Mouse (Mus musculus) C2C12 (cell line): ENCODE data around the gene Slc25a33. TPM values are rescaled to one million over a fixed set of nuclear protein-coding genes. Genes with fewer than 3 reads are reported as not detected.

Experiments
- H3K27me3 ChIP-seq: one replicate; pipeline ENCODE4 v1.6.1; 2011; ENCODE audit not compliant: control insufficient read depth, insufficient read depth, insufficient read length
- H3K36me3 ChIP-seq: one replicate; pipeline ENCODE4 v1.6.1; 2011; ENCODE audit not compliant: control insufficient read depth, insufficient read depth
- H3K4me3 ChIP-seq: one replicate; pipeline ENCODE4 v1.5.1; 2011; ENCODE audit warnings: mild to moderate bottlenecking, control low read depth; ENCODE audit not compliant: poor library complexity, insufficient read depth, severe bottlenecking
- H3K79me2 ChIP-seq: one replicate; pipeline ENCODE4 v1.6.1; 2011; ENCODE audit not compliant: control insufficient read depth, insufficient read depth
- H3K79me3 ChIP-seq: one replicate; pipeline ENCODE4 v1.6.1; 2011; ENCODE audit warnings: low read depth, control low read depth
- H3ac ChIP-seq: one replicate; pipeline ENCODE3; 2011; ENCODE audit warnings: low read depth; ENCODE audit not compliant: control insufficient read depth, insufficient read length
- CEBPB ChIP-seq: IDR thresholded peaks from one replicate; pipeline ENCODE4 v1.6.1; 2011; ENCODE audit warnings: low read depth, mild to moderate bottlenecking, control low read depth, moderate library complexity
- CTCF ChIP-seq: IDR thresholded peaks from one replicate; pipeline ENCODE4 v1.5.1; 2011; ENCODE audit not compliant: control insufficient read depth, insufficient read depth, insufficient read length
- FOSL1 ChIP-seq: IDR thresholded peaks from one replicate; pipeline ENCODE4 v1.8.0; 2011; ENCODE audit warnings: mild to moderate bottlenecking, low read length; ENCODE audit not compliant: poor library complexity, insufficient read depth, severe bottlenecking
- MAX ChIP-seq: IDR thresholded peaks from one replicate; pipeline ENCODE4 v1.6.1; 2011; ENCODE audit warnings: mild to moderate bottlenecking, control low read depth
- MYOD1 ChIP-seq: IDR thresholded peaks from one replicate; pipeline ENCODE4 v1.6.1; 2011; ENCODE audit warnings: low read depth; ENCODE audit not compliant: control insufficient read depth, insufficient read length
- MYOG ChIP-seq: IDR thresholded peaks from one replicate; pipeline ENCODE4 v1.6.1; 2011; ENCODE audit not compliant: control insufficient read depth, insufficient read length; ENCODE audit errors: extremely low read depth
- USF1 ChIP-seq: IDR thresholded peaks from one replicate; pipeline ENCODE4 v1.6.1; 2011; ENCODE audit warnings: low read depth, mild to moderate bottlenecking, control low read depth, moderate library complexity
- polyA plus RNA-seq: library from polyadenylated mRNA; unstranded; fragments of >200 nt; fragmentation: generic; extraction: Trizol; gene quantifications from one replicate; pipeline ENCODE4 v1.2.1, GENCODE M21; 2012; ENCODE audit warnings: missing spikeins

The Slc25a33 gene
- polyA plus RNA-seq, 1 experiment = 10.2 TPM

DNA sequence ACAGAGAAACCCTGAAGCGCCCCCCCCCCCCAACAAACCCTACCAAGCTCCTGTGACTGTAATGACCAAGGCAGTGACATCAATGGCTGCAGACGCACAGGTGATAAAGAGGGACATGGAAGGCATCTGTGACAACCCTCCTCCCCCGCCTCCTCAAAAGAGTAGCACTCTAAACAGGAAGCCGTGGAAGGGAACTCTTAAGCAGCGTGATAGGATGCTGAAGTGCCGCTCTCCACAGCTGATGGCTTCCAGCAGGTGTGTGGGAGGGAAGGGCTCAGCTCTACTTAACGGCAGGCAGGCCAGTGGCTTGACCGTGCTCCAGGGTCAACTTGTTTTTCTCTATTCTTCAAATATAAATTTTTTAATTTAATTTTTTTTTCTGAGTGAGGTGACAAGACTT lies 52.9 kb downstream of the Slc25a33 start:
- H3K36me3 ChIP-seq = peaks cover 40% of the 10 kb centered on the region
- TF ChIP-seq MYOD1 = peak; percentile 50
- no peak for TF ChIP-seq MYOG
- no peak for TF ChIP-seq FOSL1
- no peak for TF ChIP-seq CEBPB
- no peak for TF ChIP-seq CTCF
- peaks cover 14% of the 10 kb centered on the region for H3K79me2 ChIP-seq
- H3K4me3 ChIP-seq = no peak overlapping the region
- H3K79me3 ChIP-seq = no peaks in the 10 kb centered on the region
- H3K27me3 ChIP-seq = no peaks in the 10 kb centered on the region
- H3ac ChIP-seq = no peak overlapping the region

DNA sequence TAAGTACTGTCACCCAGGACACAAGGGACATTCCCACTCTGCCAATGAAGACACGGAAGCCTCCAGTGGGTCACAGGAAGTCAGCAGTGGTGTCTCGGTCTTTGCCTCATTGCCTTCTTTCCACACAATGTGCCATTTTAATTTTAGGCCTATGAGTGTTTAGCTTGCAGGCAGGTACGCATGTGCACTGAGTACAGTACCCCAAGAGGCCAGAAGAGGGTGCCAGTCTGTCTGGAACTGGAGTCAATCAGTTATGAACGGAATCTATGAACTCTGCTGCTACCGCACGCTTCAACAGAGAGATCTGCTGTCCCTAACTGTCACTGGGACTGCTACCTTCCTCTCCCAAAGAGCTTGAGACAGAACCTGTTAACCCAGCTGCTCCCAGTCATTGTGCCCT lies 54.4 kb downstream of the Slc25a33 start:
- no peaks in the 10 kb centered on the region for H3K27me3 ChIP-seq
- no peak overlapping the region for H3ac ChIP-seq
- peaks cover 33% of the 10 kb centered on the region for H3K36me3 ChIP-seq
- H3K79me3 ChIP-seq = no peaks in the 10 kb centered on the region
- peaks cover 10% of the 10 kb centered on the region for H3K79me2 ChIP-seq
- no peak for TF ChIP-seq MAX
- no peak for TF ChIP-seq FOSL1
- no peak for TF ChIP-seq CTCF
- no peak for TF ChIP-seq USF1
- TF ChIP-seq MYOG = no peak
- no peak for TF ChIP-seq MYOD1
- TF ChIP-seq CEBPB = no peak
- H3K4me3 ChIP-seq = no peak overlapping the region

- TF ChIP-seq MYOG (no peak), USF1 (no peak), MYOD1 (no peak), CTCF (no peak), MAX (no peak), FOSL1 (no peak), CEBPB (no peak)
- H3K79me3 ChIP-seq = no peaks in the 10 kb centered on the region
- no peak overlapping the region for H3ac ChIP-seq
- peaks cover 20% of the 10 kb centered on the region for H3K36me3 ChIP-seq
- no peak overlapping the region for H3K4me3 ChIP-seq
- H3K79me2 ChIP-seq = no peaks in the 10 kb centered on the region
- no peaks in the 10 kb centered on the region for H3K27me3 ChIP-seq
Observed at GRCm38 (mm10) chr4:149714542-149714941, 59.5 kb downstream of the Slc25a33 start.

GRCm38 (mm10) chr4:149711955-149712354 lies 62.1 kb downstream of the Slc25a33 start:
- TF ChIP-seq CTCF (peak; percentile 82), USF1 (no peak)
- no peaks in the 10 kb centered on the region for H3K27me3 ChIP-seq
- H3K4me3 ChIP-seq = no peak overlapping the region
- peaks cover 7% of the 10 kb centered on the region for H3K36me3 ChIP-seq
- no peak overlapping the region for H3ac ChIP-seq
- H3K79me2 ChIP-seq = no peaks in the 10 kb centered on the region
- no peaks in the 10 kb centered on the region for H3K79me3 ChIP-seq

DNA sequence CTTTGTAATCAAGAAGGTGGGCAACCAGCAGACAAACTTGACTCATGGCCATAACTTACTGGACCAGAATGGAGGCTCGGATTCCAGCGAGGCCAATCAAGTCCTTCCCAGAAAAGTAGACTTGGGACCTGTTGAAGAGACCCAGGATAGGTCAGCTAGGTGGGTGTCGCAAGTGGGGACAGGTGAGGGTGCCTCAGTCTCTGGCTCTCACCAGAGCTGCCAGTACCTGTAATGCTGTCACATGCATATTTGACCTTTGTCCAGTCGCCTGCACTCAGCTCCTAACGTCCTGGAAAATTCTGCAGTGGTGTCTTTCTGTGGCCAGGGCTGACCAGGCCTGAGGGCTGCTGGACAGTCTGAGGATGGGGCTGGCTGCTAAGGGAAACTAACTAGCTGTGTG lies 62.6 kb downstream of the Slc25a33 start:
- Histone ChIP-seq H3K79me2 (no peaks in the 10 kb centered on the region), H3K36me3 (peaks cover 6% of the 10 kb centered on the region), H3K79me3 (no peaks in the 10 kb centered on the region), H3K4me3 (no peak overlapping the region), H3K27me3 (no peaks in the 10 kb centered on the region), H3ac (no peak overlapping the region)
- TF ChIP-seq MAX = no peak
- TF ChIP-seq CTCF = no peak
- no peak for TF ChIP-seq USF1
- no peak for TF ChIP-seq FOSL1
- no peak for TF ChIP-seq MYOD1
- no peak for TF ChIP-seq CEBPB

- Histone ChIP-seq H3K4me3 (no peak overlapping the region), H3K79me2 (no peaks in the 10 kb centered on the region), H3K27me3 (no peaks in the 10 kb centered on the region), H3ac (no peak overlapping the region), H3K36me3 (no peaks in the 10 kb centered on the region), H3K79me3 (no peaks in the 10 kb centered on the region)
- TF ChIP-seq MYOD1 = no peak
- no peak for TF ChIP-seq USF1
- peak; percentile 49 for TF ChIP-seq CTCF
- no peak for TF ChIP-seq FOSL1
- no peak for TF ChIP-seq CEBPB
Observed at GRCm38 (mm10) chr4:149710510-149710909, 63.6 kb downstream of the Slc25a33 start.
